Mouse (Mus musculus): Measurements from ENCODE around the gene Trib3.
"Not testable (repeated sequence)": the region's sequence is repeated elsewhere in the genome, so short reads cannot be mapped to it uniquely, and the experiment has no call there.

Trib3 gene

GRCm38 (mm10) chr2:152343329-152344213 lies at the start of gene Trib3:
TSS of gene Trib3 (minus strand) at chr2:152344032.
- peak; percentile 29 for DNase-seq (ENCODE audit: low spot score)

- DNase-seq (ENCODE audit: low spot score): no peak
Measured at GRCm38 (mm10) chr2:152393225-152394017, 49.6 kb upstream of the Trib3 start.

GRCm38 (mm10) chr2:152392786-152393185 lies 49.0 kb upstream of the Trib3 start:
- DNase-seq (ENCODE audit: low spot score): no peak

- no peak for DNase-seq (ENCODE audit: low spot score)
Measured at GRCm38 (mm10) chr2:152384191-152384590, 40.4 kb upstream of the Trib3 start.

- no peak for DNase-seq (ENCODE audit: low spot score)
Measured at GRCm38 (mm10) chr2:152376345-152376741, 32.5 kb upstream of the Trib3 start, which contains the start of gene Nrsn2. TSS of gene Nrsn2 (minus strand) at chr2:152376638.

- DNase-seq (ENCODE audit: low spot score): no peak
Measured at GRCm38 (mm10) chr2:152375652-152376344, 32.0 kb upstream of the Trib3 start.

GRCm38 (mm10) chr2:152373547-152373946 lies 29.7 kb upstream of the Trib3 start:
- DNase-seq (ENCODE audit: low spot score): no peak

GRCm38 (mm10) chr2:152372661-152373060 lies 28.8 kb upstream of the Trib3 start:
- no peak for DNase-seq (ENCODE audit: low spot score)

GRCm38 (mm10) chr2:152372104-152372503 lies 28.3 kb upstream of the Trib3 start:
- no peak for DNase-seq (ENCODE audit: low spot score)

GRCm38 (mm10) chr2:152368532-152369140 lies 24.8 kb upstream of the Trib3 start:
- DNase-seq (ENCODE audit: low spot score): no peak

GRCm38 (mm10) chr2:152367917-152368316 lies 24.1 kb upstream of the Trib3 start:
- DNase-seq (ENCODE audit: low spot score): no peak

GRCm38 (mm10) chr2:152363245-152364147 lies 19.7 kb upstream of the Trib3 start:
- DNase-seq (ENCODE audit: low spot score): peak; percentile 44

- DNase-seq (ENCODE audit: low spot score): no peak
Measured at GRCm38 (mm10) chr2:152361193-152361592, 17.4 kb upstream of the Trib3 start.

- peak; percentile 33 for DNase-seq (ENCODE audit: low spot score)
Measured at GRCm38 (mm10) chr2:152360271-152360775, 16.5 kb upstream of the Trib3 start.

GRCm38 (mm10) chr2:152359616-152360015 lies 15.8 kb upstream of the Trib3 start:
- DNase-seq (ENCODE audit: low spot score): no peak

- DNase-seq (ENCODE audit: low spot score): not testable (repeated sequence)
Measured at GRCm38 (mm10) chr2:152358977-152359376, 15.1 kb upstream of the Trib3 start.

- DNase-seq (ENCODE audit: low spot score): no peak
Measured at GRCm38 (mm10) chr2:152357254-152357653, 13.4 kb upstream of the Trib3 start.

- no peak for DNase-seq (ENCODE audit: low spot score)
Measured at GRCm38 (mm10) chr2:152349842-152350540, 6.2 kb upstream of the Trib3 start.

GRCm38 (mm10) chr2:152349205-152349604 lies 5.4 kb upstream of the Trib3 start:
- no peak for DNase-seq (ENCODE audit: low spot score)

- DNase-seq (ENCODE audit: low spot score): no peak
Measured at GRCm38 (mm10) chr2:152347722-152348121, 3.9 kb upstream of the Trib3 start.

Data from ovary, postnatal 10 days (tissue).